ENCODE assay signal across 19 mouse cellular contexts in the genomic region with DNA sequence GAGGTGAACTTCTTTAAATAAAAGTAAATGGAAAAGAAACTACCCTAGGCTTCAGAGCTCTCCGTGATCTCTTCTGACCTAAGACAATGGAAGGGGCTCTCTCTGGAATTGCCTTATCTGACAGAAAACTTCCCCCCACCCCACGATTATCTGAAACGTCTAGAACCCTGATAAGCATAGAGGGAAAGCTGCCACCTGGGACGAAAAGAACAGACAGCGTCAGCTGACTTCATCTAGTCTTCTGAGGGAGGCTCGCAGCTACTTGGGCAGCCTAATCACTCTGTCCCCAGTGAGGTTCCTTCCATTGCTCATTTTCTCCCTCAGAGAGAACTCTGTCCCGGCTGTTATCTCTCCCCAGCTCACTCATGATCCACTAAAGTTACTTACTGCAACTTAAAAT.
"Had no signal": no experiment of that assay in that cellular context is flagged by ENCODE, and none has a peak within 500 bp of the region (broad histone marks: within the 10 kb centered on the region; RNA-seq: fewer than 3 reads in every experiment).

No protein-coding gene starts in this region.

- H3K9ac ChIP-seq: kidney, embryonic 15.5 days; limb, embryonic 12.5 days; limb, embryonic 15.5 days; liver, embryonic 14.5 days had no signal

- H3K4me3 ChIP-seq: kidney, embryonic 15.5 days; left cerebral cortex, adult 2 months; limb, embryonic 12.5 days; limb, embryonic 15.5 days had no signal

- H3K9me3 ChIP-seq: kidney, embryonic 15.5 days; limb, embryonic 12.5 days; limb, embryonic 15.5 days had no signal

- H3K4me2 ChIP-seq: kidney, embryonic 15.5 days; limb, embryonic 12.5 days; limb, embryonic 15.5 days; midbrain, embryonic 11.5 days had no signal

- ATAC-seq: hindbrain, postnatal 0 days; inflammation-experienced regulatory T-cells, adult 6 months; intestine, postnatal 0 days had no signal

- H3K4me1 ChIP-seq: kidney, embryonic 15.5 days; limb, embryonic 12.5 days; limb, embryonic 15.5 days had no signal

- DNase-seq: kidney, adult 8-10 months; kidney, postnatal 10 days; kidney, postnatal 36 days; layer of hippocampus, postnatal 36 days; left cerebral cortex, postnatal 4 days; lung, adult 2 months; midbrain, embryonic 14.5 days; thymus, adult 2 months; thymus, postnatal 14 days; thymus, postnatal 4 days had no signal

- H3K27ac ChIP-seq: hindbrain, postnatal 0 days; kidney, embryonic 15.5 days; left cerebral cortex, adult 2 months; limb, embryonic 12.5 days; limb, embryonic 15.5 days; liver, embryonic 14.5 days had no signal

- H3K27me3 ChIP-seq: kidney, embryonic 15.5 days; limb, embryonic 12.5 days; limb, embryonic 15.5 days had no signal
